Mouse (Mus musculus) limb, embryonic 10.5 days (tissue): ENCODE results near the gene Ubqln2. TPM values are rescaled to one million over a fixed set of nuclear protein-coding genes. Genes with fewer than 3 reads are reported as not detected.

Experiments
- polyA plus RNA-seq: library from polyadenylated mRNA; unstranded; fragments of >200 nt; fragmentation: Nextera tagmentation; extraction: Ambion mirVana; gene quantifications from 2 replicates; pipeline ENCODE4 v1.2.1, GENCODE M21; 2016

Gene Ubqln2
- polyA plus RNA-seq, 1 experiment from 2014 or later, result 33.9 TPM

Other genes starting within 250 kb of the Ubqln2 start
- gene Cypt3, start 60.4 kb downstream of the Ubqln2 start, polyA plus RNA-seq, result not detected in 2 replicates
- 2.0 and 3.0 TPM in 2 replicates for gene Kctd12b, start 198.2 kb downstream of the Ubqln2 start, polyA plus RNA-seq
- gene Nbdy, start 225.4 kb downstream of the Ubqln2 start, polyA plus RNA-seq, result 66.6 and 73.0 TPM in 2 replicates